Mouse (Mus musculus): ENCODE data around the gene Slc38a4. TPM values are rescaled to one million over a fixed set of nuclear protein-coding genes. Genes with fewer than 3 reads are reported as not detected.

Gene Slc38a4
- polyA plus RNA-seq (2015; fragmentation: Nextera tagmentation; extraction: Ambion mirVana), result 15.6 and 23.9 TPM in 2 replicates

GRCm38 (mm10) chr15:97055794-97056193 is at the start of gene Slc38a4:
Gene Slc38a4 (minus strand): TSS chr15:97055956.
- WGBS, result 47% methylated on average over 9 of the region's 9 CpGs

GRCm38 (mm10) chr15:97104889-97105391 is 49.2 kb upstream of the Slc38a4 start:
- TF ChIP-seq CTCF (IDR thresholded peaks at IDR 0.05), result no peak
- TF ChIP-seq EP300 (IDR thresholded peaks at IDR 0.05), result no peak
- Histone ChIP-seq H3K9me3 (ENCODE audit: low read length) (no peaks in the 10 kb centered on the region), H3K4me1 (ENCODE audit: insufficient read depth, low read depth, low read length) (no peaks in the 10 kb centered on the region), H3K27ac (ENCODE audit: low read length) (no peak overlapping the region), H3K36me3 (ENCODE audit: insufficient read depth, low read length) (no peaks in the 10 kb centered on the region), H3K4me2 (replicated peaks; ENCODE audit: low read depth, low read length) (no peak overlapping the region), H3K9ac (replicated peaks; ENCODE audit: low read depth) (no peak overlapping the region), H3K4me3 (ENCODE audit: low read depth, low read length) (no peak overlapping the region), H3K27me3 (replicated peaks; ENCODE audit: insufficient read depth, low read length) (no peaks in the 10 kb centered on the region)
- WGBS, result 18% methylated on average over 3 of the region's 3 CpGs
- no peak for DNase-seq (ENCODE audit: low spot score)
- ATAC-seq, result no peak

More at GRCm38 (mm10) chr15:97055794-97056193, at the start of gene Slc38a4:
- peak; percentile 23; the same call in 1 of the 2 replicates for TF ChIP-seq CTCF (IDR thresholded peaks at IDR 0.05)
- no peak for TF ChIP-seq EP300 (IDR thresholded peaks at IDR 0.05)
- Histone ChIP-seq H3K27me3 (replicated peaks; ENCODE audit: insufficient read depth, low read length) (no peaks in the 10 kb centered on the region), H3K27ac (ENCODE audit: low read length) (0 out of 2 replicates have a peak within 1 kb of the TSS, but pooled peaks have one; percentile 23), H3K9ac (replicated peaks; ENCODE audit: low read depth) (no peak within 1 kb of the TSS), H3K4me2 (replicated peaks; ENCODE audit: low read depth, low read length) (peak within 1 kb of the TSS; percentile 72), H3K9me3 (ENCODE audit: low read length) (no peaks in the 10 kb centered on the region), H3K36me3 (ENCODE audit: insufficient read depth, low read length) (no peaks in the 10 kb centered on the region), H3K4me3 (ENCODE audit: low read depth, low read length) (peak within 1 kb of the TSS; percentile 39), H3K4me1 (ENCODE audit: insufficient read depth, low read depth, low read length) (no peaks in the 10 kb centered on the region)
- DNase-seq (ENCODE audit: low spot score) (peak; percentile 30), ATAC-seq (peak; percentile 50; the same call in 1 of the 2 replicates)

GRCm38 (mm10) chr15:97104048-97104447 is 48.3 kb upstream of the Slc38a4 start:
- TF ChIP-seq CTCF (IDR thresholded peaks at IDR 0.05), result no peak
- H3K9ac ChIP-seq (replicated peaks; ENCODE audit: low read depth), result no peak overlapping the region
- WGBS, result 73% methylated on average over 3 of the region's 3 CpGs

GRCm38 (mm10) chr15:97102811-97103210 is 47.1 kb upstream of the Slc38a4 start:
- Histone ChIP-seq H3K4me1 (ENCODE audit: insufficient read depth, low read depth, low read length) (no peaks in the 10 kb centered on the region), H3K4me2 (replicated peaks; ENCODE audit: low read depth, low read length) (no peak overlapping the region), H3K4me3 (ENCODE audit: low read depth, low read length) (no peak overlapping the region), H3K36me3 (ENCODE audit: insufficient read depth, low read length) (no peaks in the 10 kb centered on the region), H3K9ac (replicated peaks; ENCODE audit: low read depth) (no peak overlapping the region), H3K27me3 (replicated peaks; ENCODE audit: insufficient read depth, low read length) (no peaks in the 10 kb centered on the region), H3K27ac (ENCODE audit: low read length) (peak overlapping the region; percentile 51; the same call in 1 of the 2 replicates), H3K9me3 (ENCODE audit: low read length) (no peaks in the 10 kb centered on the region)
- TF ChIP-seq EP300 (IDR thresholded peaks at IDR 0.05) (no peak), CTCF (IDR thresholded peaks at IDR 0.05) (no peak)
- 29% methylated on average over 10 of the region's 10 CpGs for WGBS
- peak; percentile 75 for ATAC-seq
- DNase-seq (ENCODE audit: low spot score), result peak; percentile 82

More at GRCm38 (mm10) chr15:97104048-97104447, 48.3 kb upstream of the Slc38a4 start:
- Histone ChIP-seq H3K9me3 (ENCODE audit: low read length) (no peaks in the 10 kb centered on the region), H3K36me3 (ENCODE audit: insufficient read depth, low read length) (no peaks in the 10 kb centered on the region), H3K4me3 (ENCODE audit: low read depth, low read length) (no peak overlapping the region), H3K27me3 (replicated peaks; ENCODE audit: insufficient read depth, low read length) (no peaks in the 10 kb centered on the region), H3K4me2 (replicated peaks; ENCODE audit: low read depth, low read length) (no peak overlapping the region), H3K4me1 (ENCODE audit: insufficient read depth, low read depth, low read length) (no peaks in the 10 kb centered on the region), H3K27ac (ENCODE audit: low read length) (no peak overlapping the region)
- ATAC-seq, result no peak
- DNase-seq (ENCODE audit: low spot score), result no peak

GRCm38 (mm10) chr15:97102181-97102580 is 46.4 kb upstream of the Slc38a4 start:
- no peak overlapping the region for H3K4me2 ChIP-seq (replicated peaks; ENCODE audit: low read depth, low read length)
- no peak overlapping the region for H3K9ac ChIP-seq (replicated peaks; ENCODE audit: low read depth)
- peak; percentile 56; the same call in 1 of the 2 replicates for ATAC-seq
- peak; percentile 17 for DNase-seq (ENCODE audit: low spot score)
- 78% methylated on average over 5 of the region's 5 CpGs for WGBS
- TF ChIP-seq CTCF (IDR thresholded peaks at IDR 0.05), result no peak
- TF ChIP-seq EP300 (IDR thresholded peaks at IDR 0.05), result no peak
- H3K27ac ChIP-seq (ENCODE audit: low read length), result 0 out of 2 replicates have a peak overlapping the region, but pooled peaks have one; percentile 51
- no peaks in the 10 kb centered on the region for H3K4me1 ChIP-seq (ENCODE audit: insufficient read depth, low read depth, low read length)
- H3K4me3 ChIP-seq (ENCODE audit: low read depth, low read length), result no peak overlapping the region
- no peaks in the 10 kb centered on the region for H3K9me3 ChIP-seq (ENCODE audit: low read length)
- H3K36me3 ChIP-seq (ENCODE audit: insufficient read depth, low read length), result no peaks in the 10 kb centered on the region
- no peaks in the 10 kb centered on the region for H3K27me3 ChIP-seq (replicated peaks; ENCODE audit: insufficient read depth, low read length)

GRCm38 (mm10) chr15:97099101-97099500 is 43.3 kb upstream of the Slc38a4 start:
- H3K9ac ChIP-seq (replicated peaks; ENCODE audit: low read depth), result no peak overlapping the region
- H3K4me2 ChIP-seq (replicated peaks; ENCODE audit: low read depth, low read length), result no peak overlapping the region
- H3K27me3 ChIP-seq (replicated peaks; ENCODE audit: insufficient read depth, low read length), result no peaks in the 10 kb centered on the region
- WGBS, result 83% methylated on average over 10 of the region's 10 CpGs
- no peak overlapping the region for H3K4me3 ChIP-seq (ENCODE audit: low read depth, low read length)
- TF ChIP-seq EP300 (IDR thresholded peaks at IDR 0.05), result no peak
- no peak for TF ChIP-seq CTCF (IDR thresholded peaks at IDR 0.05)
- peak; percentile 49 for DNase-seq (ENCODE audit: low spot score)
- no peak for ATAC-seq
- no peaks in the 10 kb centered on the region for H3K36me3 ChIP-seq (ENCODE audit: insufficient read depth, low read length)
- no peaks in the 10 kb centered on the region for H3K4me1 ChIP-seq (ENCODE audit: insufficient read depth, low read depth, low read length)
- H3K9me3 ChIP-seq (ENCODE audit: low read length), result no peaks in the 10 kb centered on the region
- H3K27ac ChIP-seq (ENCODE audit: low read length), result no peak overlapping the region
